Mouse (Mus musculus) liver, embryonic 14.5 days (tissue): Measurements from ENCODE around the gene Ccdc154. TPM values are rescaled to one million over a fixed set of nuclear protein-coding genes. Genes with fewer than 3 reads are reported as not detected.

Source experiments
- ATAC-seq: fragments of 200-750 bp; cut with Nextera tagmentation; 2 replicates; pipeline ENCODE4 v1.8.0; 2017; ENCODE audit warnings: moderate number of reproducible peaks, mild to moderate bottlenecking, moderate library complexity; ENCODE audit not compliant: insufficient read depth
- DNase-seq, 3 experiments: peaks; one replicate each; pipeline ENCODE4 v3.0.0-alpha.2; 2012 to 2013; ENCODE audit warnings: low read depth in 3 of 3, low spot score in 3 of 3
- H3K27ac ChIP-seq: fragments of 300-500 bp; sonication (generic); 2 replicates; pipeline ENCODE4 v1.5.1; 2014; ENCODE audit warnings: moderate library complexity, mild to moderate bottlenecking, control low read depth, inconsistent platforms
- H3K27me3 ChIP-seq: fragments of 300-500 bp; sonication (generic); 2 replicates; pipeline ENCODE4 v1.6.1; 2014; ENCODE audit warnings: mild to moderate bottlenecking, low read length, moderate library complexity; ENCODE audit not compliant: control insufficient read depth, insufficient read depth
- H3K36me3 ChIP-seq: fragments of 300-500 bp; sonication (generic); replicated peaks from 2 replicates; pipeline ENCODE4 v1.6.1; 2014; ENCODE audit warnings: low read depth; ENCODE audit not compliant: control insufficient read depth, insufficient read depth
- H3K4me1 ChIP-seq, 2 experiments: fragments of 200-500 bp in 1 of 2; fragments of 300-500 bp in 1 of 2; sonication (generic) in 1 of 2; replicated peaks; 2 replicates each; pipeline ENCODE4 v1.6.1; 2012 to 2014; ENCODE audit warnings: antibody characterized with exemption in 1 of 2, inconsistent platforms in 1 of 2, low read length in 1 of 2; ENCODE audit not compliant: control insufficient read depth in 2 of 2, insufficient read depth in 2 of 2
- H3K4me2 ChIP-seq: fragments of 300-500 bp; sonication (generic); 2 replicates; pipeline ENCODE4 v1.6.1; 2014; ENCODE audit warnings: low read depth, mild to moderate bottlenecking, control low read depth, moderate library complexity
- H3K4me3 ChIP-seq, 2 experiments: fragments of 200-500 bp in 1 of 2; fragments of 300-500 bp in 1 of 2; sonication (generic) in 1 of 2; 2 replicates each; pipeline ENCODE4 v1.5.1; 2012 to 2014; ENCODE audit warnings: low read depth in 2 of 2, low read length in 2 of 2, mild to moderate bottlenecking in 2 of 2, control low read depth in 1 of 2, inconsistent platforms in 1 of 2, moderate library complexity in 1 of 2; ENCODE audit not compliant: insufficient read depth in 1 of 2
- H3K9ac ChIP-seq: fragments of 300-500 bp; sonication (generic); replicated peaks from 2 replicates; pipeline ENCODE4 v1.6.1; 2014; ENCODE audit warnings: mild to moderate bottlenecking, control low read depth, moderate library complexity
- H3K9me3 ChIP-seq: fragments of 300-500 bp; sonication (generic); 2 replicates; pipeline ENCODE4 v1.6.1; 2016; ENCODE audit warnings: low read length, mixed read lengths; ENCODE audit not compliant: control insufficient read depth
- CTCF ChIP-seq: IDR thresholded peaks from 2 replicates; pipeline ENCODE4 v1.5.1; 2016; ENCODE audit warnings: antibody characterized with exemption, low read depth, control low read depth
- EP300 ChIP-seq: IDR thresholded peaks from 2 replicates; pipeline ENCODE4 v1.6.1; 2016; ENCODE audit warnings: antibody characterized with exemption, low read depth
- WGBS: fragments of 180-500 bp; shearing (Covaris S2); extraction: QIAGEN DNeasy Blood & Tissue Kit; methylation state at CpG from one replicate; pipeline ENCODE4 v1.1.7; 2014; ENCODE audit not compliant: insufficient replicate concordance; 5-methylcytosine and 5-hydroxymethylcytosine counted together
- polyA plus RNA-seq, 2 experiments: library from polyadenylated mRNA; depleted of rRNA in 1 of 2; stranded (reverse) in 1 of 2; unstranded in 1 of 2; fragments of >200 nt; fragmentation: Nextera tagmentation in 1 of 2; extraction: Ambion mirVana in 1 of 2; gene quantifications; 2 replicates each; pipeline versions ENCODE4 v1.2.1 to v1.2.3; 2012 to 2014

Gene Ccdc154
- polyA plus RNA-seq, 2 experiments: not detected

DNA sequence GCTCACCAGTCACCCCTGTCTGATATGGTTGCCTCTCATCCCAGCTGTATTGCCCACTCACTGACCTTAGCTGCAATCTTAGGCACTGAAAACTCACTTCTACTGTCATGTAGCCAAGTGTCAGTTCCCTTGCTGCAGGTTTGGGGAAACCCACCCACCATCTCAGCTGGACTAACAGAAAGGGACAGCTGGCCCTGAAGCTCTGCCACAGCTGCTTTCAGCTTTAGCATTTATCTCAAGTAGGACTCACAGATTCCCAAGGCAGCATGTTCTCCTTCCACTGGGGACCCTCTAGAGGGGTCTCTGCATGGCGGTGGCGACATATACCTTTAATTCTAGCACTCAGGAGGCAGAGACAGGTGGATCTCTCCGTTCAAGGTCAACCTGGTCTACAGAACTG lies 2.5 kb downstream of the Ccdc154 start:
- Histone ChIP-seq H3K27ac (no peak overlapping the region), H3K9ac (no peak overlapping the region), H3K4me3 (no peak overlapping the region), H3K4me1 (no peaks in the 10 kb centered on the region), H3K36me3 (no peaks in the 10 kb centered on the region; the same call in 1 of the 2 replicates), H3K27me3 (no peaks in the 10 kb centered on the region), H3K4me2 (no peak overlapping the region), H3K9me3 (no peaks in the 10 kb centered on the region)
- TF ChIP-seq CTCF (no peak), EP300 (no peak)
- WGBS: 68% methylated on average over 3 of the region's 3 CpGs
- no peak for DNase-seq
- ATAC-seq: no peak

DNA sequence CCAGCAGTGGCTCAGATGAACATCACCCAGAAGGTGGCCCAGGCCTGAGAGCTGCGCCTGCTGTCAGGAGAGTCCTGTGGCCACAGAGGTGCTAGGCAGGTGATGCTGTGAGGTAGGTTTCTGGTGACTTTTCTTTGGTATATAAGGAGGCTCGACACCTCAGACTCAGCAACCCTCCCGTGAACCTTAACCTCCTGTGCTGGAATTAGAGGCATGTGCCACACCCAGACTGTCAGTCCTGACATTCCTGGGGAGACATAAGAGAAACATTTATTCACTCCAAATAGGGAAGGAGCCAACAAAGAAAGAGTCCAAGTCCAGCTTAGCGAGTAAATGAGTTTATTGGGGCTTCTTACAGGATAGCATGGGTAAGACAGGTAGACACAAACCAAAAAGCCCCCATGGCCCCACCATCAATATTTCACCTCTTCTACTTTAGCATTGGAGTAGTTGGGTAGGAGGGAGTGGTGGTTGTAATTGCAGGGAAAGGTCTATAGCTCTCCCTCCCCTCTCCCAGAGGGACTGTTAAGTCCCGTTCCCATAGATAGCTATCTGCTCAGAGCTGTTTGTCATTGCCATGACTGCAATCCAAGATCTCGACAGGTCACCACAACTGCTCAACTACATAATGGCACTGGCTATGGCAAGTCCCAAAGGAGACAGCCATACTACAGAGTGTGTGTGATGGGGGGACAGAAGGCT lies 3.9 kb downstream of the Ccdc154 start:
- Histone ChIP-seq H3K9ac (no peak overlapping the region), H3K4me1 (no peaks in the 10 kb centered on the region), H3K27me3 (no peaks in the 10 kb centered on the region), H3K9me3 (no peaks in the 10 kb centered on the region), H3K27ac (no peak overlapping the region), H3K4me2 (no peak overlapping the region), H3K4me3 (no peak overlapping the region), H3K36me3 (no peaks in the 10 kb centered on the region)
- DNase-seq: no peak
- 47% methylated on average over 6 of the region's 6 CpGs for WGBS
- ATAC-seq: no peak
- TF ChIP-seq CTCF (no peak), EP300 (no peak)

GRCm38 (mm10) chr17:25169706-25170105 lies 7.4 kb downstream of the Ccdc154 start:
- WGBS: 82% methylated on average over 2 of the region's 2 CpGs
- TF ChIP-seq EP300: no peak
- no peak for TF ChIP-seq CTCF
- Histone ChIP-seq H3K27ac (no peak overlapping the region), H3K36me3 (no peaks in the 10 kb centered on the region), H3K4me2 (no peak overlapping the region), H3K27me3 (no peaks in the 10 kb centered on the region), H3K4me3 (no peak overlapping the region), H3K4me1 (no peaks in the 10 kb centered on the region), H3K9ac (no peak overlapping the region), H3K9me3 (no peaks in the 10 kb centered on the region)
- ATAC-seq (no peak), DNase-seq (no peak)

DNA sequence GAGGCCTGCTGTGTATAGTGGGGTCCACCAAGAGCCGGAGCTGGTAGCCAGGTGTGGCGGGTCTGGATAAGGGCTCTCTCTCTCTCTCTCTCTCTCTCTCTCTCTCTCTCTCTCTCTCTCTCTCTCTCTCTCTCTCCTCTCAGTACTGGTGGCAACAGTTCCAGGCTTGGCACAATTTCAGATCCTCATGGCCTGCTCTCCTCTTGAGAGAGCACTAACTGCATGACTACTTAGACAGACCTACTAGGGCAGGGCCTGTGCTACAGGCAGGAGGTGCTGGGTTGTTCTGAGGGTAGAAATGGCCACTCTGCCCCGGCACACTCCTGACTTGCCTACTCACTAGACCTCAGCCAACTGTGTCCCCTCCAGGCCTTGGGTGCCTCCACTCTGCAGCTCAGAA lies 10.3 kb downstream of the Ccdc154 start:
- WGBS: 75% methylated on average over 3 of the region's 3 CpGs
- no peak for ATAC-seq
- H3K4me1 ChIP-seq: peaks cover 8 to 9% of the 10 kb centered on the region in 2 experiments

DNA sequence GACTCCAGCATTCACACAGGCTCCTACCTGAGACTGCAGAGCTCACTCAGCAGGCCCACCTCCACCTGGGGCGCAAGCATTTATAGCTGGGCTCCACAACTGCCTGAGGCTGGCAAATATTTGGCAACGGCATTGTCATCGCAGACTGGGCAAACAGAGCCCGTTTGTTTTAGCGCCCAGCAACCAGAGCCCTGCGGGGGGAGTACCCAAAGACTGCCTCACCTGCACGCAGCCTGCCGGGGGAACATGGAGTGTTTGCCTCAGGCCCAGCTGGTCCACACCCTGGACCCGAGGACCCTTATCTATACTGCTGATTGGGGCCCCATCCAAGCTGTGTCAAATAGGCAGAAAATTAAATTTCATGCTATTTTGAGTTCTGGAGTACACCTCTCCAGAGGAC lies 13.2 kb downstream of the Ccdc154 start, which contains the start of gene Gm38655:
Gene Gm38655 (minus strand): TSS at position 61 of the 400 bp plus-strand sequence.
- Histone ChIP-seq H3K9ac (peak within 1 kb of the TSS; percentile 27; the same call in 1 of the 2 replicates), H3K4me3 (no peak within 1 kb of the TSS), H3K4me1 (peaks cover 8 to 9% of the 10 kb centered on the region in 2 experiments), H3K4me2 (peak within 1 kb of the TSS; percentile 20; the same call in 1 of the 2 replicates), H3K9me3 (no peaks in the 10 kb centered on the region), H3K27ac (no peak within 1 kb of the TSS), H3K36me3 (no peaks in the 10 kb centered on the region), H3K27me3 (no peaks in the 10 kb centered on the region; the same call in 1 of the 2 replicates)
- TF ChIP-seq EP300 (no peak), CTCF (no peak)
- DNase-seq (no peak), ATAC-seq (no peak; the same call in 1 of the 2 replicates)
- WGBS: 45% methylated on average over 9 of the region's 9 CpGs

More for the DNA sequence above, 10.3 kb downstream of the Ccdc154 start:
- no peak overlapping the region for H3K9ac ChIP-seq
- TF ChIP-seq EP300: no peak
- no peak for TF ChIP-seq CTCF
- no peak for DNase-seq
- no peak overlapping the region for H3K4me3 ChIP-seq
- no peak overlapping the region for H3K4me2 ChIP-seq
- H3K9me3 ChIP-seq: no peaks in the 10 kb centered on the region
- no peaks in the 10 kb centered on the region; the same call in 1 of the 2 replicates for H3K27me3 ChIP-seq
- H3K27ac ChIP-seq: no peak overlapping the region
- no peaks in the 10 kb centered on the region for H3K36me3 ChIP-seq
